Mouse (Mus musculus) myocyte (in vitro differentiated cells): Measurements from ENCODE around the gene Ubxn10.

Experiments
- CEBPB ChIP-seq: IDR thresholded peaks from 2 replicates; pipeline ENCODE4 v1.6.1; 2011; ENCODE audit warnings: mild to moderate bottlenecking, moderate library complexity; ENCODE audit not compliant: poor library complexity, insufficient read depth, severe bottlenecking
- MYOG ChIP-seq, 3 experiments: IDR thresholded peaks; one replicate each; pipeline ENCODE4 v1.6.1; 2011; ENCODE audit warnings: control low read depth in 2 of 3, low read depth in 2 of 3, mild to moderate bottlenecking in 2 of 3; ENCODE audit not compliant: insufficient read length in 2 of 3, control insufficient read depth in 1 of 3, insufficient read depth in 1 of 3
- POLR2A ChIP-seq: IDR thresholded peaks from one replicate; pipeline ENCODE4 v1.6.1; 2011; ENCODE audit warnings: low read depth, mild to moderate bottlenecking, control low read depth, moderate library complexity; ENCODE audit not compliant: insufficient read length
- POLR2AphosphoS2 ChIP-seq: IDR thresholded peaks from one replicate; pipeline ENCODE4 v1.6.1; 2011; ENCODE audit warnings: low read depth, control low read depth; ENCODE audit not compliant: insufficient read length
- TCF12 ChIP-seq: IDR thresholded peaks from one replicate; pipeline ENCODE4 v1.6.1; 2011; ENCODE audit warnings: mild to moderate bottlenecking, control low read depth; ENCODE audit not compliant: poor library complexity, insufficient read depth, severe bottlenecking

GRCm38 (mm10) chr4:138702031-138702430 is 34.9 kb downstream of the Ubxn10 start:
- TF ChIP-seq POLR2AphosphoS2, result no peak
- TF ChIP-seq TCF12, result no peak
- no peak for TF ChIP-seq POLR2A
- TF ChIP-seq CEBPB, result no peak
- no peak for TF ChIP-seq MYOG (IDR thresholded peaks at IDR 0.05; ENCODE audit: control insufficient read depth in 1 of 3, insufficient read depth in 1 of 3, insufficient read length in 2 of 3, low read depth in 2 of 3)
